Mouse (Mus musculus): ENCODE results near the gene Gpr6.

Gene Gpr6

DNA sequence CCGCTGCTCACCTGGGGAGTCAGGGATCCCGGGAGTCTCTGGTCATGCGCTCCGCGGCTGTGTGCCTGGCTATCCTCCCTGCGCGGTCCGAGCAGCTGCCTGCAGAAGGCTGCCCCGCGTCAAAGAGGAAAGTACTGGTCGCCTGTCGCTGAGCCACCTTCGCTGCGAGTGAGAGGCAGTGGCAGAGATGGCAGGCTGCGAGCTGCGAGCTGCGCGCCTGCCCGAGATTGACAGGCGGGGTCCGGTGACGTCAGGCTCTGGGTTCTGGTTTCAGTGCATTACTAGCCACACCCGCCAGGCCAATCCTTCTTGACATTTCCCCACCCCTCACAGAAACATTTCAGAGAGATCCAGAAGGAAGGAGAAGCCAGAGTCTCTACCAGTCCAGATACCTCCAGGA lies at the start of gene Gpr6:
TSS of gene Gpr6 (minus strand) at position 170 of the 400 bp plus-strand sequence.
- in situ Hi-C loops (cut with MboI; ENCODE audit: low sequenced_read_pairs): no loop called here

DNA sequence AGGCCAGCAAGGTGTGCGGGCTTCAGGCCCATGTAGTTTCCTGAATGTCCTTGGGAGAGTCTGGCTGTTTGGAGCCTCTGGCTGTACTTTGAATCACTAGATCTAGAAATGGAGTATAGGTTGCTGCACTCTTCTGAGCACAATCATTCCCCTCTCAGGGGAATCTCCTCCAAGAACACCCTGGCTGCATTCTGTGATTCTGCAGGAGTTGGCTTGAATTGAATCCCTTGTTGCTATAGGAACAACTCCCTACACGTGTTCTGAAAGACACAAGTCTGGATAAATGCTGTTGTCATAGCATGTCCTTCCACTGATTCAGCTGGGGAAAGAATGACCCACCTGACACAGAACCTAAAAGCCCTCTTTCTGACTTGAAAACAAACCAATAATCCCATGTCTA lies 28.0 kb upstream of the Gpr6 start:
- in situ Hi-C loops (cut with MboI; ENCODE audit: low sequenced_read_pairs): no loop called here

- in situ Hi-C loops (cut with MboI; ENCODE audit: low sequenced_read_pairs): no loop called here
Measured at GRCm38 (mm10) chr10:41098137-41098536, 26.1 kb upstream of the Gpr6 start.

GRCm38 (mm10) chr10:41088852-41089251 lies 16.8 kb upstream of the Gpr6 start:
- in situ Hi-C loops (cut with MboI; ENCODE audit: low sequenced_read_pairs): no loop called here

- in situ Hi-C loops (cut with MboI; ENCODE audit: low sequenced_read_pairs): no loop called here
Measured at GRCm38 (mm10) chr10:41071696-41072095, 389 bp downstream of the Gpr6 start.

GRCm38 (mm10) chr10:41070693-41071651 lies 1.1 kb downstream of the Gpr6 start:
- in situ Hi-C loops (cut with MboI; ENCODE audit: low sequenced_read_pairs): no loop called here

DNA sequence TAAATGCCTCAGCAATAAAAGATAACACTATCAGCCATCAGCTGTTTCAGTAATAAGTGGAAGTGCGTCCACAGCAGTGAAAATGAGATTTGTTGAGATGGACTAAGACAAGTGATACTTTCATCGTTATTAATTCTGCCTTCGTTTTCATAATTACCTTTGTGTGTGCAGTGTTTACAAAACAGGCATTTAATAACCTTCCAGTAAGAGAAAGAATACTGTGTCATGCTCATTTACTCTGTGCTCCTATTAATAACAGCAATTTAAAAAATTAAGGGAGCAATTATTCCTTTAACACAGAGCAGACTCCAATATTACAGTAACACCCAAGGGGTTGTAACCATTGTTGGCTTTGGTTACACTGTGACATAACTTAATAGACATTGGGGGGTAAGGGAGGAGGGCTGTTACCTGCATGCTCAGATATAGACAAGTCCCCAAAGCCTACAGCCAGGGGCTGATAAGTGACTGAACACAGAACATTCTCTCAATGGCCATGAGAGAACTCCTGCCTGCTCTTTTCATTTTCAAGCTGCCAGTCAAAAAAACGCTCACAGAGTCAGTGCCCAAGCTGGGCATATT lies 11.7 kb downstream of the Gpr6 start:
- in situ Hi-C loops (cut with MboI; ENCODE audit: low sequenced_read_pairs): no loop called here

DNA sequence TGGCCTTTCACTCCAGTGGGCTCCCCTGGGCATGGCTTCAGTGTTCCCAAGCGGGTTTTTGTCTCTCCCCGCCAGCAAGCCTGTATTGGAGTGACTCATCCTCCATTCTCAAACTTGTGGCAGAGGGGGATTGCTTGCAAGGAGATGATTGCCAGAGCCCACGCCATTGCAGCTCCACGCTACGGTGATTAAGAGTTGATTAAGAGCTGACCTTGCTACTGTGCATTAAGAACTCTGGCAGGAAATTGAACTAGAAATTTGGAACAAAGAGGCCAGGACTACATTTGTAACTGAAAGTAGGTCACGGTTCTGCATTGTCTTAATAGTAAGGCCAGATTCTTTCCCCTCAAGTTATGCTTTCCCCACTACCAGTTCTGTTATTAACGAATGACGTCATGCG lies 16.5 kb downstream of the Gpr6 start:
- in situ Hi-C loops (cut with MboI; ENCODE audit: low sequenced_read_pairs): no loop called here

DNA sequence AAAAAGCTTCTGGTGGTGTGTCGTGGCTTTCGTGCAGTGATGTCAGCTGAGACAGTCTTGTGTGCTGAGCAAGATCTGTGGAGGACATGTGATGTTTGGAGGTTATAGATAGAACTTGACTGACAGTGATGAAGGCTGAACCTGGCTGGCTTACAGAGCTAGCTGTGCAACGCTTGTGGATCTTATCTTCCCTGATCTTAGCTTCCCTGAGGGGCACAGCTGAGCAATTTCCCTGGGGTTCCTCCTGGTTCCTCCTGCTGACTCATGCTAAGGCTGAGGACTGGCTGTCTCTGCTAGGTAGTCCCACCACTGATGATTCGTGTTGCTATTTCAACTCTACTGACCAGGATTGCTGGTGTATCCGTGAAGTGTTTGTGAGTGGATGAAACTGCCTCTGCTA lies 18.1 kb downstream of the Gpr6 start:
- in situ Hi-C loops (cut with MboI; ENCODE audit: low sequenced_read_pairs): no loop called here

DNA sequence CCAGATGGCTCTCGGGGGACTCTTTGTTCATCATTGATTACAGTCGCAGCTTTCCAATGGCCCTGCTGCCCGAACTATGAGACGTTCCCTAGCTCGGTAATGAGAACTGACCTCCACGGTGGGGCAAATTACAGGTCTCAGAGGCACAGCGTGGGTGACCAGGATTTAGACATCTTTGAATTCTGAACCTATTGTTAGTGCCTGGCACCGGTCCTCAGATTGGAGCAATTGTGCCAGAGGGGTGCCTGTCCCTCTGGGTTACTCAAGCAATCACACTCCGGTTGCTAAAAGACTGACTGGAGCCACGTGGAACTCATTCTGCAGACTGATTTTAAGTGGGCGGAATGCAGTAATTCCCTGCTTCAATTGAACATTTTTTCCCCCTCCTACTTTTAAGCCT lies 29.8 kb downstream of the Gpr6 start:
- in situ Hi-C loops (cut with MboI; ENCODE audit: low sequenced_read_pairs): no loop called here

GRCm38 (mm10) chr10:41041478-41041877 lies 30.6 kb downstream of the Gpr6 start:
- in situ Hi-C loops (cut with MboI; ENCODE audit: low sequenced_read_pairs): no loop called here

DNA sequence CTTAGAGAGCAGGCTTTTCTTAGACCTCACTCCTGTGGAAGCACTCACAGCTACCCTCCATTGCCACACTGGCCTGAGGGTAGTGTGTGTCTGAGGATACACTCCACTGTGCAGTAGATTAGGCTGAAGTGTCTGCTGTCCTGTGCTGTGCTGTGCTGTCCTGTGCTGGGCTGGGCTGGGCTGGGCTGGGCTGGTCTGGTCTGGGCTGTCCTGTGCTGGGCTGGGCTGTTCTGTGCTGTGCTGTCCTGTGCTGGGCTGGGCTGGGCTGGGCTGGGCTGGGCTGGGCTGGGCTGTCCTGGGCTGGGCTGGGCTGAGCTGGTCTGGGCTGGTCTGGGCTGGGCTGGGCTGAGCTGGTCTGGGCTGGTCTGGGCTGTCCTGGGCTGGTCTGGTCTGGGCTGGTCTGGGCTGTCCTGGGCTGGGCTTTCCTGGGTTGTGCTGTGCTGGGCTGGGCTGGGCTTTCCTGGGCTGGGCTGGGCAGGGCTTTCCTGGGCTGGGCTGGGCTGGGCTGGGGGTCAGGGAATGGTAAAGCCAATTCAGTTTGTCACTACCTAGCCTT lies 31.5 kb downstream of the Gpr6 start:
- in situ Hi-C loops (cut with MboI; ENCODE audit: low sequenced_read_pairs): no loop called here

GRCm38 (mm10) chr10:41038476-41038875 lies 33.6 kb downstream of the Gpr6 start:
- in situ Hi-C loops (cut with MboI; ENCODE audit: low sequenced_read_pairs): no loop called here

DNA sequence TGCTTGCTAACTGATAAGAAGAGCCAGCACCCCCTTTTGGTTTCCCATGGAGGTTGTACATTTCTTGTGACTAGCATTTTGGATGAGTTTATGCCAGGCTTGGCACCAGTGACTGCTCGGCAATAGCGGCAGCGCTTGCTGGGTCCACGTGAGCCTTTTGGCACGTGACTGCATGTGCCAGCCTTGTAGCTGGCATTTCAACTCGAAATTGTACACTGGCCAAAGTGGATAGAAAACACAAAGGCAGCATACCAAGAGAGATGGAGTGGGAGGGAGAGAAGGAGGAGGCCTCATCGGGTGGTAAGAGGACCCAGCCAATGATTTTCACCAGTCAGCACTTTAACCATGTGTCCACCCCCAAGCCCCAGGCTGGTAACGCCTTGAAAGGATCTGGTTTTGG lies 34.4 kb downstream of the Gpr6 start:
- in situ Hi-C loops (cut with MboI; ENCODE audit: low sequenced_read_pairs): no loop called here

GRCm38 (mm10) chr10:41032811-41033210 lies 39.3 kb downstream of the Gpr6 start:
- in situ Hi-C loops (cut with MboI; ENCODE audit: low sequenced_read_pairs): no loop called here

GRCm38 (mm10) chr10:41024860-41025259 lies 47.2 kb downstream of the Gpr6 start:
- in situ Hi-C loops (cut with MboI; ENCODE audit: low sequenced_read_pairs): no loop called here

GRCm38 (mm10) chr10:41024406-41024805 lies 47.7 kb downstream of the Gpr6 start:
- in situ Hi-C loops (cut with MboI; ENCODE audit: low sequenced_read_pairs): no loop called here

DNA sequence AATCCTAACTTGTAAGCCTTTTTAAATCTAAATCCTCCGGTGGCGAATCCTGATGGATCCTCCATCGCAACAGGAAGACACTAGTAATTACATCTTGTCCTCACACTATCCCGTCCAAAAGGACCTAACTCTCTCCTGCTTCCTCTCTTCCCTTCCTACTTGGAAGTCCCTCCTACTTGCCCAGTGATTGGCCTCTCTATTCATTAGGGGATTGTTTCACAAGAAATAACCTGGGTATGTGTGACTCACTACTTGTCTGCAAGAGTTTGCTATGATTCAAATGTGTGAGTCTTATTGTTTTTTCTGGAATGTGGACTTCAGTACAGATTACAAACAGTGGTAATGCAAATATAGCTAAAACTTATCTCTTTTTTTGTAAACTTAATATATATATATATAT lies 49.9 kb downstream of the Gpr6 start:
- in situ Hi-C loops (cut with MboI; ENCODE audit: low sequenced_read_pairs): no loop called here
